Mouse (Mus musculus): Measurements from ENCODE around the gene Irf2bp2.

The Irf2bp2 gene

DNA sequence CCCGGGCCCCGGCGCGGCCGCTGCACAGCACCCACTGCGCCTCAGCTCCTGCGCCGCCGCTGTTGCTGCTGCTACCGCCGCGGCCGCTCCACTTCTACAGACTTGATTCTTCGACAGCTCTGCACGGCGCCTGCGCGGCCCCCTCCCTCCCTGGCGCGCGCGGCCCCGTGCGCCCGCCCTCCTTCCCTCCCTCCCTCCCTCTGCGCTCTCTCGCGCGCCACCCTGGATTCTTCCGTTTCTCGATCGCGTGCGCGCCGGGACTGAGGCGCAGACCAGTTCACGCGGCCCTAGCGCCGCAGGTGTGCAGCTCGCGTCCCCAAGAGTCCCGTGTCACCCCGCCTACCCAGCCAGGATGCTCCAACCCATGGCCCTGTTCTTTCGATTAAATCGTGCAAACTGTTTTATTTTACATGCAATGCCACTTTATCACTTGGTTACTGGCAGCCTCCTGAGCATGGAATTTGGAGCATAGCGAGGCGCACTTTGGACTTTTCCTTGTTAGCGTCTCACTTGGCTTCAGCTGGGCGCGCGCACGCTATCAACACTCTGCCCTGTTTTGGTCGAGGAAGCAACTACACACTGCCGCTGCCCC, at the start of gene Irf2bp2:
Irf2bp2 (minus strand) TSS at position 98 of the 592 bp plus-strand sequence.
- peak; percentile 96 for DNase-seq (ENCODE audit: low read depth)

DNA sequence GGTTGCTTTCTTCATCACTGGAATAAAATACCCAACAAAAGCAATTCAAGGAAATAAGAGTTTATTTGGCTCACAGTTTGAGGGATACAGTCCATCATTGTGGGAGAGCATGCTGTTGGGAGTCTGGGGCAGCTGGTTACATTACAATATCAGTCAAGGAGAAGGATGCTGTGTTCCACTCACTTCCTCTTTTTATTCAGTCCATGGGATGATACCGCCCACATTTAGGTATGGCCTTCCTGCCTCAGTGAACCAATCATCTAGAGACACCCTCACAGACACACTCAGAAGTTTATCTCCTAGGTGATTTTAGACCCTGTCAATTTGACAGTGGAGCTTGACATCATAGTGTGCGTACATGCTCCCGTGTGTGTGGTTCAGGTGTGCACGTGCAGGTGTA, 48.9 kb upstream of the Irf2bp2 start:
- no peak for DNase-seq (ENCODE audit: low read depth)

DNA sequence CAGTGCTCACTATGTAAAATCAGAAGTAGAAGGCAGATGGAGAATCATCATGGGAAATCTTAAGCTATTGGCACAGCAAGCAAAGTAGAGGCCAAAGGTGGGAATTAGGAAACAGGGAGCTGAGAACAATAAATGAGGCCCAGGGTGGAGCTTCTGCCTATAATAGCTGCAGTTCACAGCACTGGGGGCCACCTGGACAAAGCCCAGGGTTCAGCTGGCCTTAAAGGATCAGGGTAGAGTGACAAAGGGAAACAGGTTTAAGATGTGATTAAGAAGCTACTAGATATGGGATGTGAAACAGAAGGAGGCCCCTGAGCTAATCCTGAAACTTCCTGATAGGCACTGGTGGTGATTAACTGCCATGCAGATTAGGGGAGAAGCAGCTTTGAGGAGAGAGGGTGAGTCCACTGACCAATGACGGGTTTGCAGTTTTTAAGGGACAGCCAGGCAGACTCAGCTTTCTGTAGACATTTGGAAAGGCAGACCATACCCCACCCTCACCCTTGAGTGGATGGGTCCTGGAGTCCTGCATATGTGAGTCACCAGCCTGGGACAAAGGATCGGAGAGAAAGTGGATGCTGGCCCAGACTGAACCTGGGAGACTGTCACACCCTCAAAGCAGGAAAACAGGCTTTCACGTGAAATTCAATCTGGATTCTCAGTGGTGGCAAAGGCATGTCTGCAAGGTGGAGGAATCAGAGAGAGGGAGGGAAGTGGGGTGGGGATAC, 47.9 kb upstream of the Irf2bp2 start:
- no peak for DNase-seq (ENCODE audit: low read depth)

DNA sequence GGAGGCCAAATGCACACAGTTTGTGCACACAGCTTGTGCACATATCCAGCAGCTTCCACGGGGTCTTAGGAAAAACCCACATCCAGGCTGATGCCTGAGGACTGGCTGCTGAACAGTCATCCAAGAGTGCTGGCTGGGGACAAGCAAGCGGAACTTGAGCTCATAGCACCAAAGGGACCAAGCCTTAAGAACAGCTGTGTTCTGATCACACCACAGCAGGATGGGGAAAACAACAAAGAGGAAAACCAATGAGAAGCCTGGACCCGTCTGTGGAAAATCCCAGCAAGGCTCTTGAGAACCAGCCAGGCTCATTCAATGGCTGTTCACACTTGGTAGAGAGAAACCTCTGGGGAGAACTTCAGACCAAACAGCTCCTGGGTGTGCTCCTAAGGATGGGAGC, 45.4 kb upstream of the Irf2bp2 start:
- DNase-seq (ENCODE audit: low read depth): no peak

DNA sequence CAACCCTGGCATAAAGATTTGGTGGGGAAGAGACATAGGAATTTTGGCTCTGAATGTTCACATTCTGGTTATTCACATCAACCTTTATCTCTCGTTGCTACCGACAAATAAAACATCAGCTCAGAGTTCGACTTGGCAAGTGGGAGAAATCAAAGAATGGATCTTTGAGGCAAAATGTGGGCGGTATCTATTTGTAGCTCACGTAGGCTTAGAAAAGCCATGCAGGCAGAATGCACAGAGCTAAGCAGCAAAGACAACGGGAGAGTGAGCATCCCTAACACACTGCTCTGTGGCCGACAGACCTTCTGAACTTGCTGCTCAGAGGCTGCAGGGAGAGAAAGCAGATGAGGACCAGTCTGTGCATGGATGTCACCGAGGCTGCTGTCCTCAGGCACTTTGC, 44.2 kb upstream of the Irf2bp2 start:
- peak; percentile 55 for DNase-seq (ENCODE audit: low read depth)

- DNase-seq (ENCODE audit: low read depth): no peak
Measured at GRCm38 (mm10) chr8:126634541-126635048, 40.8 kb upstream of the Irf2bp2 start.

DNA sequence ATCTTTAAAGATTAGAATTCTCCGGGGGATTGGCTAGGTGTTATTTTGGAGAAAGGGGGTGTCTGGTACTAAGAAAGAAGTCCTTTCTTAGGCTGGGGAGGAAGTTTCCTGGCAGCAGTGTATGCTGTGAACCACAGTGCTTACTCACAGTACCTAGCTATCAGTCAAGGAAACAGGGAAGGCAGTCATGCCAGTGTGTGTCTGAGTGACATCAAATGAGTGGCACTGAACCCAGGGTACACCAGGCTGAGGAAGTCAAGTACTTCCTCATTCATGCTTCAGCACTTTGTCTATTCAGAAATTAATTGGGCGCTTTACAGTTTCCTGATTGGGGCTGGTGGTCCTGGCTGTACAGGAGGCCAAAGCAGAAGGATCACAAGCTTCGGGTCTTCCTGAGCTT, 34.8 kb upstream of the Irf2bp2 start:
- peak; percentile 57 for DNase-seq (ENCODE audit: low read depth)

DNA sequence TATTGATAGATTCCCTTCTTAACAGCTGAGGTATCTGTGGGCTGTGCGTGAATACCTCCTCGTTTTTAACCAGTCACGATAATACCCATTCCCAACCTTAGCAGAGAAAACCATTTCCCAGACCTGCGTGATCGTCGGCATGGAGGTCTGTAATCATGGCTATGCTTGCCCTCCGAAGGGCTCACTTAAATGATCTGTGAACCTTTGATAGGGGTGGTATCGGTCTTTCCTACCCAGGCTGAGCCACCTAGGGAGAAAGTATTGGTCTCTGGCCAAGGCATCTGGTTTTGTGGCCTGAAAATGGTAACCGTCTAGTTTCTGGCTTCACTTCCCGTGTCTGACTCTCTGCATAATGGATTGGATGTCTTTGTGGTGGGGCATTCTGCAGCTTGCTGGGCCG, 32.6 kb upstream of the Irf2bp2 start:
- no peak for DNase-seq (ENCODE audit: low read depth)

GRCm38 (mm10) chr8:126622111-126622795, 28.5 kb upstream of the Irf2bp2 start:
- no peak for DNase-seq (ENCODE audit: low read depth)

DNA sequence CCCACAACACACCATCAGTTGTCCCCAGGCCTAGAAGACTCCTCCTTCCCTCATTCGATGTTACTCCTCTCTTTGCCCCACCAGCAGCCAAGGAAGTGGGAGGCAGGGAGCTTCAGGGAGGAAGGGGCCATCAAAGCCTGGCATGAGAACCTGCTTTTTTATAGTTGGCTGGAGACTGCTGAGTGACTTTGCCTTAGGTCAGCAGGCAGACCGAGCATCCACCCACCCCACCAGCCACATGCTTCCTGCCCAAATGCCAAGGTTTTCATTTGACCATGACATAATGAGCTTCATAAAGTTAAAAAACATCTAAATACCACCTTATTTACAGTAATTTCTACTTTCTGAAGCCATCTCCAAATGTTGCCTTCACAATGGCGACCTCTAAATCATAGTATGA, 26.9 kb upstream of the Irf2bp2 start:
- no peak for DNase-seq (ENCODE audit: low read depth)

DNA sequence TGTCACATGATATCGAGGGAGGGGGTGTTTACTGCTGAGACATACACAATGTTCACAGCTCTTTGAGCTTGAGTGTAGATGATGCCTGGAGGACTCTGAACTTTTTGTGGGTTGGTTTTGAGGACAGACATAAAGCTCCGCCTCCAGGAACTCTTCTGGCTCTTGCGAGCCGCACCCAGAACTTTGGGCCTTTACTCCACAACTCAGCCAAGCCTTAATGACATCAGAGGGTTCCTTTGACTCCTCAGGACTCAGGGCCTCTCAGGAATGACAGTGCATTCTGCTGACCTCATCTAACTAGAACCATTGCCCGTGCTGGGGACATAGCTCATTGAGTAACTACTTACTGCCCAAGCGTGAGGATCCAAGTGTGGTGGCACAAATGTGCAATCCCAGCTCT, 25.7 kb upstream of the Irf2bp2 start:
- DNase-seq (ENCODE audit: low read depth): no peak

- DNase-seq (ENCODE audit: low read depth): no peak
Measured at GRCm38 (mm10) chr8:126617665-126618064, 23.9 kb upstream of the Irf2bp2 start.

- DNase-seq (ENCODE audit: low read depth): peak; percentile 74
Measured at GRCm38 (mm10) chr8:126616736-126617135, 22.9 kb upstream of the Irf2bp2 start.

DNA sequence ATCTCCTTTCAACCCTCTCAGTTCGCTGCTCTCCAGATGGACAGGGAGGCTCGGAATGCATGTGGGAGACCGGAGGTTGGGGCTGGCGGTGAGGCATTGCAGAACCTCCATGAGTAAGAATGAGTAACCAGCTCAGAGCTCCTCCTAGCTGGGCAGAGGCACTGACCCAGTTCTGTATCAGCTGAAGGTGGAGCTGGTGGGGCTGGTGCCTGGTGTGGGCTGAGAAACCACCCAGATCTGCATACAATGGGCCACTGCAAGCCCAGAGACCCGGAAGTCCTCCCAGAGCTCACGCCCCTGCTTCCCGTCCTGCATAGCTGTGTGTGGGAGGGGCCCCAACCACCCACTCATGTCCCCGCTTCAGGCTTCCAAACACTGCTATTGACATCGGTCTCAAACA, 22.0 kb upstream of the Irf2bp2 start:
- no peak for DNase-seq (ENCODE audit: low read depth)

DNA sequence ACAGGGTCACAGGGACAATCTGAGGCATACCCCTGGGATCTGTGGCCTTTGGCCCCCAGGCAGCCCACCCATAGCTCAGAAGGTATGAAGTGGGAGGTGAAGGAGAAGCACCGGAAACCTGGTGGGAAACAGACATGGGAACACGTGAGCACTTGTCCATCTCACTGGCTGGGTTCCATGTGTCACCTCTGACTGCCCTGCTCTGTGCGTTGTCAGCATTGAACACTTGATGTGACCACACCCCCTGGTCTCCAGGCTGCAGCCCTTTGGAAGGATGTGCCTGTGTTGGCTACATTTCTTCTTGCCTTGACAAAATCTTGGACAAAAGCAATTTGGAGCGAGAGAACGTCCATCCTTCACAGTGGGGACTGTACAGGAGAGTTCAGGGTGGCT, 20.9 kb upstream of the Irf2bp2 start:
- DNase-seq (ENCODE audit: low read depth): no peak

DNA sequence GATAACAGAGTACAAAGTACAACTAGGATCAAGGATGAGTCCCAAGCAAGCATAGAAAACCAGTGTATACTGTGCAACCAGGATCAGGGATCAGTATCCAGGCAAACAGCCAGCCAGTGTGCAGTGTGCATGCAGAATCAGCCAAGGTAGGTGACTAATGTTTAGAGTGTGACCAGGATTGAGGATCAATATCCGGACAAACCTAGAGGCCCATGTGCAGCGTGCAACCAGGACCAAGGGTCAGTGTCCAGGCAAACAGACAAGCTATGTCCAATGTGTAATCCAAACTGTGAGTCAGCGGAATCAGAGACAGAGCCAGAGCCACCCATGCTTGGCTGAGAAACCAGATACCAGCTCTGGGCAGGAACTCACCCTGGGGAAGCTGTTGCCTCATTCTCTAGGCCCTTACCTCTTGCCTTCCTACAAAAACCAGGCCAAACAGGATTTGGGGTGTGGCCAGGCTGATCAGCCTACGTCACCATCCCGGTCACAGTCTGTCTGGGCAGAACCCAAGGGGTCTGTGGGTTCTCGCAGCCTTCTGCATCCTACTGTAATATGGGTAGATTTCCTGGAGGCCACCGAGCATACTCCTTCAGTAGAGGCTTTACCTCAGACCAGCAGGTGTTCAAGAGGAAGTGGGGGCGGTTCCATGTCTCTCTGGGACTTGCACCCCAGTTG, 20.4 kb upstream of the Irf2bp2 start:
- peak; percentile 65 for DNase-seq (ENCODE audit: low read depth)

GRCm38 (mm10) chr8:126613143-126613542, 19.4 kb upstream of the Irf2bp2 start:
- no peak for DNase-seq (ENCODE audit: low read depth)

GRCm38 (mm10) chr8:126612739-126613138, 19.0 kb upstream of the Irf2bp2 start:
- DNase-seq (ENCODE audit: low read depth): no peak

DNA sequence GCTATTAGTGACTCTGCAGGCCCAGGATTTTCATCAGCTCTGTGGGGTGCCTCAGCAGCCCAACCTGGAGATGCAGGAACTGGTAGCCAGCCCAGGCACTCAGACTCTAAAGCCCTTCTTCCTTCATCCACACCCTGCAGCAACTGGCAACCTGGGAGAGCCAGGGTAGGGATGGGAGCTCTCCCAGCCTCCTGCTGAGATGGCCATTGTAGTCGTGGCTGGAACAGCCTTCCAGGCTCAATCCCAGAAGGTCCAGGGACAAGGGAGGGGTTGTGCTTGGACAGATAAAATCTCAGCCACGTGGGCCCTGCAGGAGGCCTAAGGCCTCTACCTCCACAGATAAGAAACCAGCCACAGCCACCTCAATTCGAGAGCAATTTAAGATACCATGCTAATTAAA, 16.9 kb upstream of the Irf2bp2 start:
- no peak for DNase-seq (ENCODE audit: low read depth)

- DNase-seq (ENCODE audit: low read depth): no peak
Measured at GRCm38 (mm10) chr8:126609556-126610263, 15.9 kb upstream of the Irf2bp2 start.

- DNase-seq (ENCODE audit: low read depth): no peak
Measured at GRCm38 (mm10) chr8:126603241-126603947, 9.6 kb upstream of the Irf2bp2 start.

Measured in naive thymus-derived CD4-positive, alpha-beta T cell, adult 2 months (primary cell).